Mouse (Mus musculus) kidney, postnatal 14 days (tissue): ENCODE data around the gene Foxp1.
A peak's percentile ranks its signal among the peaks of the same experiment; 100 is the strongest.

Source experiments
- DNase-seq: peaks from one replicate; pipeline ENCODE4 v3.0.0; 2022; ENCODE audit warnings: mixed read lengths

Gene Foxp1

GRCm38 (mm10) chr6:99522359-99523108 is at the start of gene Foxp1:
Gene Foxp1, minus strand, starts transcription at chr6:99522721.
- peak; percentile 89 for DNase-seq

DNA sequence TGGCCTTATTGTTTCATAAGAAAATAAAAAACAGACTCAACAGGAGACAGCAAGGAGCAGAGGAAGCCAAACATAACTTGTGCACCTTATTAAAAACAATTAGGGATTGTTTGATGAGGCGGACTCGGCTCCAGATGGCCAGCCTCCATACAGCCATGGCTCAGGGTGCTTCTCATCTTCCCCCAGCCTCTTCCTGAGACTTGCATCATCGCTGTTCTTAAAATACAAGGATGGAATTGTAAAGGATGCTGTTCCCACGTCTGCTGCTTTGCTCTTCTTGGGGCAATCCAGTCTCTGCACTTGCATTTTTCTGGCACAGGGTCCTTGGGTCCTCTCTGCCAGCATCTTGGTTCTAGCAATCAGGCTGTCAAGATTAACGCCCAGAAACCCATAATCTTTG is 49.5 kb upstream of the Foxp1 start:
- DNase-seq, result no peak

DNA sequence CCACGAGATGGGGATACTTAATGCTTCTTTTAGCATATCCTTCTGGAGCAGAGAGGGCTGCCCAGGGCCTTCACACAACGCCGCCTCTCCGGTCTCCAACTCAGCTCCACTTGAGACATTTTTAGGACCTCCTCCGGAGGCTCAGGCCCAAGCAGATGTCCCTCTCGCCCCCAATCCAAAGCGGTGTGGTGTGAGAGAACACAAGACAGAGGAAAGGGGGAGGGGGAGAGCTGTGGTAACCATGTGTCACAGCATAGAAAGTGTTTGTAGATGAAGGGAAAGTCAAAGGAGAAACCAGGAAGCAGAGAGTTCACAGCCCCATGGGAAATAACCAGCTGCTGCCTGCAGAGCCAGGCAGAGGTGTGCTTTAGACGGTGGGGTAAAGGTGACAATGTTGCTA is 44.4 kb upstream of the Foxp1 start:
- DNase-seq, result no peak

- no peak for DNase-seq
Measured at GRCm38 (mm10) chr6:99564766-99565165, 42.2 kb upstream of the Foxp1 start.

DNA sequence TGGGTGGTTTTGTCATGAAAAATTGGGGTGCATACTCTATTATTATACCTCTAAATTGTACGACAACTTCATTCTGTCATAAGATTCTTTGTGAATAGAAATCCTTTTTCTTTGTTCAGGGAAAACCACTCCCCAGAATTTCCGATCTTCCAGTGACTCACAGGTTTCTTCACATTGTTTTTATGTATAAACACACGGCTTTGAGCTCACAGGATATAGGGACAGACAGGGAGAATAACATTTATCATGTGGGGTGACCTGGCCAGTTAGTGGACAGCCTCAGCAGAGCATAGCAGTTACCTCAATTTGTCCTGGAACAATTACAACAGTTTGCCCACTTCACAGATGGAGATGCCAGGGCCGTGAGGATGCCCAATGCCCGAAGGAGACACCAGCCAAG is 34.4 kb upstream of the Foxp1 start:
- DNase-seq, result no peak

- DNase-seq, result no peak
Measured at GRCm38 (mm10) chr6:99552816-99553215, 30.3 kb upstream of the Foxp1 start.

- no peak for DNase-seq
Measured at GRCm38 (mm10) chr6:99546416-99546815, 23.9 kb upstream of the Foxp1 start.

GRCm38 (mm10) chr6:99545437-99545836 is 22.9 kb upstream of the Foxp1 start:
- DNase-seq, result no peak

GRCm38 (mm10) chr6:99541105-99541504 is 18.6 kb upstream of the Foxp1 start:
- no peak for DNase-seq

- no peak for DNase-seq
Measured at GRCm38 (mm10) chr6:99540653-99541052, 18.1 kb upstream of the Foxp1 start.

GRCm38 (mm10) chr6:99540146-99540545 is 17.6 kb upstream of the Foxp1 start:
- DNase-seq, result no peak

GRCm38 (mm10) chr6:99538194-99538941 is 15.8 kb upstream of the Foxp1 start:
- DNase-seq, result no peak

- DNase-seq, result no peak
Measured at GRCm38 (mm10) chr6:99534211-99534745, 11.8 kb upstream of the Foxp1 start.

DNA sequence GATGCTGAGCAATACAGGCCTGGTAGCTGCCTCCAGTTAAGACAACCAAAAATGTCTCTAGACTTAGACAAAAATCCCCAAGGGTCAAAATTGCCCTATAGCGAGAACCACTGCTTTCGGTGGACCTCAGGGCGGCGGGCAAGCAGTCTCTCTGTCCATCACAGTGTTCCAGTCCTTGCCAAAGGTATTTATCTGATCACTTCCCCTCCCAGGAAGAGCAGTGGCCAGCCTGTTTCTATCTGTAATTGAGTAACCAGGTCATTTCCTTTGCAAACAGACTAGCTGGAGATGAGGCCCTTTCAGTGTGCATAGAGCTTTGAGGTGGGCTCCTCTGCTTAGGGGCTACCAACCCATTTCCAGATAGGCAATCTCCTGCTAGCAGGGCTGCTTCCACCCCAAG is 9.9 kb upstream of the Foxp1 start:
- DNase-seq, result no peak

- DNase-seq, result no peak
Measured at GRCm38 (mm10) chr6:99528972-99529371, 6.5 kb upstream of the Foxp1 start.

GRCm38 (mm10) chr6:99527457-99528105 is 5.1 kb upstream of the Foxp1 start:
- no peak for DNase-seq

DNA sequence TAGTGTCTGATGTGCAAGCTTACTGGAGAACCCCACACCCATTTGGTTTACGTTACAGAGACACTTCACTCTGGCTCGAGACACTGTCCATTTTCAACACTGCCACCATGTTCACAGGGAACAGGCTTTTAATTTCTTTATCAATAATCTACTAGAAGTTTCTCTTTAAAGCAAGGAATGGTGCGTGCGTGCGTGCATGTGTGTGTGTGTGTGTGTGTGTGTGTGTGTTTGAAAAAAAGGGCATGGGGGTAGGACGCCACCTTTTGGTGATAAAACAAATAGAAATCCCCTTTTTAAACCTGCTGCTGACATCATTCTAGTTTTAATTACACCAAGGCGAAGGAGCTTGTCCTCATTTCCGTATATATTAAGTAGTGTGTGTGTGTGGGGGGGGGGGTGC is 2.8 kb upstream of the Foxp1 start:
- peak; percentile 30 for DNase-seq

- no peak for DNase-seq
Measured at GRCm38 (mm10) chr6:99523679-99524370, 1.3 kb upstream of the Foxp1 start.

DNA sequence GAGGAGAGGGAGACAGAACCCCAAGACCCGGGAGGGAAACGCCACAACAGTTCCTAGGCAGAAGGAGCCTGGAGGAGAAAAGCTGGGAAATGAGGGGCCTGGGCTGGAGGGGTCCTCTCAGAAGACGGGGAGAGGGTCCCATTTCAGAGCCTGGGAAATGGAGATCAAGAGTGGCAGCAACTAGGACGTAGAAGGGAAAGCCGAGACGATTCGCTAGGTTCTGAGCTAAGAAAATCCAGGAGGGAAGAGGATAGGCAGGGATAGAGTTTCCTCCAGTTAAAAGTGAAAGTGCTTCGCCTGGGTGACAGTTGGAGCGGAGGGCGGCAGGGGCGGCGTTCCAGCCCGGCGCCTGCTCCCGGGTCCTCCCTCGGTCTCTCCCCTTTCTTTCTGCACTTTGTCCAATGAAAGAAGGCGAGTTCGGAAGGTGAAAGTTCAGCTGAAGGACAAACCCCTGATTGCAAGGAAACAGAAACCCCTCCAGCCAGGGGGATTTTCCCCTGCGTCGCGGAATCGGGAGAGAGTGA is 650 bp upstream of the Foxp1 start:
- peak; percentile 88 for DNase-seq

GRCm38 (mm10) chr6:99521641-99522358 is 721 bp downstream of the Foxp1 start:
- peak; percentile 56 for DNase-seq

DNA sequence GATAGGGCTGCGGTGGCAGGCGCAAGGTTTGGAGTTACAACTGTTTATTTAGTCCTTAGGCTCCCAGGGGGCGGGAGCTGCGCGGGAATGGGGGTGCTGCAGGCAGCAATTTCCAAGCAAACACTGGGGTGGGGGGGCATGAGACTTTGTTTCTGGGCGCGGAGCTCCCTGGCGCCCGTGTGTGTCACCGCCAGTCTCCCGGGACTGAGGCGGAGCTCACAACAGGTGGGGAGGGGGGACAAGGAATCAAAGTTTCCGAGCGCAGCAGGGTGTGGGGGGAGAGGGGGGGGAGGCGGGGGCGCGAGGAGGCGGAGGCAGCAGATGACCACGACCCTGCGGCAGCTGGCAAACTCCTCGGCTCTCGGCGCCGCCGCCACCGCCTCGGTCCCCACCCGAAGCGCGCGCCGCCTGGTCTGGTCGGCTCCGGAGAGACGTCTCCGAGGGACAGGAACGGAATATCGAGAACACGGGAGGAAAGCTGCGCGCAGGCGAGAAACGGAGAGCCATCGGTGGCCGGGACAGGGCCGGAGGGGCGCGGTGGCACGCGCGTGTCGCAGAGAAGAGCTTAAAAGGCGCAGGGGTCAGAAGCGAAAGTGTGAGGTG is 1.4 kb downstream of the Foxp1 start:
- peak; percentile 76 for DNase-seq

DNA sequence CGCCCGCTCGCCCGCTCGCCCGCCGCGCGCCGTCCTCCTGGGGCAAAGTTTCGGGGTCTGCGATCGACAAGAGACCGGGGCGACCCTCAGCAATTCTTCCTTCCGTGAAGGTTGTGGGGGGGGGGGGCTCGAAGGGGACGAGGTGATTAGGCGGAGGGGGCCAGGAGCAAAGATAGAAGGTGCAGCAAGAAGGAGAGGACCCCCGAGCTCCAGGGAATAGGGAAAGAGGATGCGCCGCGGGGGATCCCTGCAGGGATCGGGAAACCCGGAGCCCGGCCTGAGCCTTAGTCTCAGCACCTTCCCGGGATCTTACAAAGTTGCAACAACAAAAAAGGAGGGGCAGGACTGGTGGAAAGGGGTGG is 1.9 kb downstream of the Foxp1 start:
- DNase-seq, result no peak
